Mouse (Mus musculus) right cerebral cortex, postnatal 25 days (tissue): ENCODE results near the gene Sost.

Source experiments
- DNase-seq: peaks from one replicate; pipeline ENCODE4 v3.0.0; 2022

Sost gene

DNA sequence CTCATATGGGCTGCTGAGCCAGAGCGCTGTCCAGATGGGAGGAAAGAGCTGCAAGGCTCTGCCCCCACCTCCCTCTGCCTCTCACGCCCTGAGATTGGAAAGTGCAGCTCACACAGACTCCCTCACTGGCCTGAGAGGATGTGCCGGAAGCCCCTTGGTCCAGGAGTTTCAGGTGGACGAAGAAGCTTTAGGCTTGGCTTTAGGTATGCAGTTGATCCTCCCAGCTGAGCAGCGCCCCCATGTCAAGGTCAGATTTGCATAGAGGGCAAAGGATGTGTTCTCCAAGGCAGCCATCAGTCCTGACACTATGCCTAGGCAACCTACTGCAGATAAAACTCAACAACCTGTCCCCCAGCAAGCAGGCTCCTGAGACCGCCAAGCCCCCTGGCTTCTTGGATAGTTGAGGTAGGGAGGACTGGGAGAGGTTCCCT lies 16.2 kb upstream of the Sost start:
- no peak for DNase-seq

DNA sequence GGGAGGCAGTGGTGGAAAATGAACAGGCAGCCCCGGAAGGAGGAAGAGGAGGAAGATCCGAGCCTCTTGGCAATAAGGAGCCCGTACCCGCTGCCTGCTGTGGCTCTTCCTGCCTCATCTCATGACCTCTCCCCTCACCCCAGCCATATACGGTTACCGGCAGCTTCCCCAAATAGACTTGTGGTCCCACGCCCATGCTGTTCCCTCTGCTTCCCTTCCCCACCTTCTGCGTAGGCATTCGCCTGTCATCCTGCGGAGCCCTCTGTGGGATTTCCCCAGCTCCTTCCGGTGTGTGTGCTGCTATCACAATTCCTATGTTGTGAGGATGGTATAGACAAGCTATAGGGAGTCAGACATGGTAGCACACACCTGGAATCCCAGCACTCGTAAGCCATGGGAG lies 15.0 kb upstream of the Sost start:
- DNase-seq = peak; percentile 37

DNA sequence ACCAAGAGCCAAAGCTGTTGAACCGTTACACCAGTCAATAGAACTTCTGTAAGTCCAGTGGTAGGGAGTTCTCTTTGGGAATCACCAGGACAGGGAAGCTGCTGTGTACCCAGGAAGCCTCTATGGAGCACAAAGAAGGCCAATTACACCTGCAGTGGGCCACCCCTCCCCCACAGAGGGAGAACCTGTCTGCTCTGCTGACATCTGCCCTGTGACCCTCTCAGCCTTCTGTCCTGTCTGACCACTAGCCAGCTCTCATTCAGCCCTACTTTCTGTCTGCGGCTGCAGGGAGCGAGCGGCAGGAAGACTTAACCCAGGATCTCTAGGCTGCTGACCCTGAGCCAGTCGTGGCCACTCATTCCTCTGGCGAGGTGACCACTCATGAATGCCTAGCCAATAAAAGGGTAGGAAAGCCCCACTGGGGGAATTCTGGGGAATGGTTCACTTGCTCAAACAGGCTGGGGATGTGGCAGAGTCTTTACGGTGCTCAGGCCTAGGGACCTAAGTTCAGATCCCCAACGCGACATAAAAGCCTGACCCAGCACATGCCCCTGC lies 13.9 kb upstream of the Sost start:
- DNase-seq = no peak

DNA sequence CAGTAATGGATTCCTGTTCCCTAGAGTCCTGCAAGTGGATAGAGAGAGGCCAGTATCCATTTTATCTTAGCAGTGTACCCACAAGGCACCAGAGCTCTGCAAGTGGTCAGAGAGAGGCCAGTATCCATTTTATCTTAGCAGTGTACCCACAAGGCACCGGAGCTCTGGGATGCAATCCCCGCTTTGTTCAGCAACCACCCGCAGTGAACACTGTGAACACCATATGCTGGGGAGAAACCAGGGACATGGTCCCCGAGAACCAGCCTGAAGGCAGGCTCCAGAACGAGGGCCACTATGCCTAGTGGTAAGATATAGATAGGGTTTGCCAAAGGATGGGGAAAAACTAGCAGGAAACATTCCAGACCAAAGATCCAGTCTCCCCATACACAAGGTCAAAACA lies 12.3 kb upstream of the Sost start:
- DNase-seq = no peak

DNA sequence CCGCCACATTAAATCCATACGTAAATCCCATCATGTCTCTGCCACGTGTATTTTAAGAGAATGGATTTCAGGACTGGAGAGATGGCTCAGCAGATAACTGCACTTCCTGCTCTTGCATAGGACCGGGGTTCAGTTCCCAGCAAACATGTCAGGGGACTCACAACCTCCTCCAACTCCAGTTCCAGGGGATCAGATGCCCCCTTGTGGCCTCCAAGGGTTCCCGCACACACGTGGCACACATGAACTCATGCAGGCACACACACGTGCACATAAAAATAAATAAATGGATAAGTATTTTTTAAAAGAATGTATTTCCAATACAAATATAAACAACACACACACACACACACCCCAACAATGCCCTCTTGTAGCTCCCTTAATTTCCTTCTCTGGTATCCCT lies 10.1 kb upstream of the Sost start:
- DNase-seq = no peak

DNA sequence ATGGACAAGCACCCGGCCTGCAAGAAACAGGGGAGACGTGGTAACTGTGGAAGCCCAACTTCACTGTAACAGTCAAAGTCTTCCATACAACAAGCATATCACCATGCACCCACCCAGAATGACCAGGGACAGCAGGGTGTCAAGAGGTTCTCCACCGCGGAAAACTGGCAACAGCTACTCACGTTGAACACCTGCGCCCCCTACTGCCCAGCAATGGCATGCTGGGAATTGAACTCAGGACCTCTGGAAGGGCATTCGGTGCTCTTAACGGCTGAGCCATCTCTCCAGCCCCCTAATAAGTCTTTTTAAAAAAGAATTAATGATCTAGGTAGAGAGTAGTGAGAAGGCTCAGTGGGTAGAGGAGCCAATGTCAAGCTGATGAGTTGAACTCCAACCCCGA lies 8.1 kb upstream of the Sost start:
- no peak for DNase-seq

DNA sequence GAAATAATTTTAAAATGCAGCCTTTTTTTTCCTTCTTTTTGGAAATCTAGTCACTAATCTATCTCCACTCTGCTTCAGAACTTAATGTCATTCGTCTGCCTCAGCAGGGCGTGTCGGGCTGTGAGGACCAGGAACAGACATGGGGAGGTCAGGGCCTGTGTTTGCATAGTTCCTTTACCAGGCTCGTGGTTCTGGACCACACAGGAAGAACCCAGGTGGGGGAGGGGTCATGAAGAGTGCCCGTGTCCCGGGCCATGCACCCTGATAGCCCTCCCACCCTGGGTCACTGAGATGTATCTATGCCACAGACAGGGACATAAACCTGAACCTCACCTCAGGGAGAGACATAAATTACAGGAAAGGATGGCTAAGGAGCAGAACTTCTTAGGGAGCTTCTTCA lies 7.4 kb upstream of the Sost start:
- no peak for DNase-seq

DNA sequence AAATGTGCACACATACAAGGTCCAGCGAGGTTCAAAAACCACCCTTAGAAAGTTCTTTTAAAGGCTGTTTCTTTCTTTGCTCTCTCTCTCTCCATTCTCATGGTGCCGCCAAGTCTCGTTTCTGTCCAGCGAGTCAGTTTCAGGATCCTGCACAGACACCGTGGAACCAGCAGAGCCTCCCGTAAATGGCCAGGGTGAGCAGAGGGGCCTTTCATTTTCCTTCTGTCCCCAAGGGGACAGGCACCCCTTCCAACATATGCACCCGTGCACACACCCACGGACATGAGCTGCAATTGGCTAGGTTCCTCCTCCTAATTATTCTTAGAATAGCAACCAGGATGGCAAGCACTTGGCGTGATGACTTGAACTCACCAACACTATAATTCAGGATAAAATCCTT lies 6.7 kb upstream of the Sost start:
- no peak for DNase-seq

DNA sequence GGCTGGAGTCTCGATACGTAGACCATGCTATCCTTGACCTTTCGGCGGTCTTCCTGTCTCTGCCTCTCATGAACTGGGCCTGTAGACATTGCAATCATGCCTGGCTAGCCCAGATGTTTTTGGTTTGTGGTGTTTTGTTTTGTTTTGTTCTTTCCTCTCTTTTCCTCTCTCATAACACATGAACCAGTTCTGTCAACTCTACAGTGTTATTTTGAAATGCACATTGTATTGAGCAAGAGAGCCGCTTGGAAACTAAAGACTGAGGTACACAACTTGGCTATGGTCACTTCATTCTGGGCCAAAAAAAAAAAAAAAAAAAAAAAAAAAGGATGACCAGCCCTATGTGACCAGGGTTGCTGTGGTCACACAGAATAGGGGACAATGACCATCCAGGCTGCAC lies 5.8 kb upstream of the Sost start:
- no peak for DNase-seq

DNA sequence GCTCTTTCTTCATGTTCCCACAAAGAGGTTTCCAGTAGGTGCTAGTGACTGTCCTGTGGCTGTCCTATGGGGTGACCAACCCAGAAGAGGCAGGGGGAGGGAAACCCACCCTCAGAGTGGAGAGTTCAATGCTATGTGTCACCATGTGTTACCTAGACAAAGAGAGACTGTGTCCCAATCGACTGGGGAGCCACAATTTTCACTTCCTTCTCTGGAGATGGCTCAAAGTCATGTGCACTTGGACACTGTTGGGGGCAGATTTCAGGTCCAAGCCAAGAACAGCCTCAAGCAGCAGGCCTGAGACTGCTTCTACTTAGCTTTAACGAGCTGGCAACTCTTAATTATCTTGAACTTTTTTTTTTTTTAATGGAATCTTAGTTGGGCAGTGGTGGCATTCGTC lies 5.3 kb upstream of the Sost start:
- no peak for DNase-seq

DNA sequence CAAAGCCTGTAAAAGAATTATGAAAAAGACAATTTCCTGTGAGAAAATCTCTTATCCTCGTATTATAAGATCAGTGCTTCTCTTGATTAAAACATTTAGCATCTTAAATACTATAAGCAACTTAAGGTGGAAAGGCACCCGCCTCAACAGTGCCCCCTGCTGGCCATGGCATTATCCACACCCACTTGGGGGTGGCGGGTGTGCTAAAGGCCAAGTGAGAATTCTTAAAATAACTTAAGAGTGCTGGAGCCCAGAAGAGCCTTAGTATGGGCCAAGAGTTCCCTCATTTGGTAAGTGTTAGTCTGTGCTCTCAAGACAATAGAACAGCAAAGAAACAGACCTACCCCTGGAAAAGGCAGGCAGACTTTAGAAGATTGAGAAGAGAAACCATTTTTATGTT lies 4.6 kb upstream of the Sost start:
- DNase-seq = no peak

DNA sequence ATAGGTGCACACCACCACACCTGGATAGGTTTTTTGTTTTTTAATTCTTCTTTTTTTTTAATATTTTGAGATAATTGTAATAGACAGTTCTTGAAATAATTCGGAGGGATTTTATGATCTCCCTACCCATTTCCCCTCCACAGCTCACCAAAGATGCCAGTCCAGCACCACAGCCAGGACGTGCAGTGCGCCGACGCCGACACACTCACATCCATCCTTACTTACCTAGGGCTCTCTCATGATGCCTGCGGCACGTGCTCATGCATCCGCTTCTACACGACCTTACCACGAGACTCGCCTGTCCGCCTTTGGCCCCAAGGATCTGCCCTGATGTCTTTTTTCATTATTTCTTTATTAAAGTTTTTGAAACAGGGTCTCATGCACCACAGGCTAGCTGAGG lies 3.0 kb upstream of the Sost start:
- no peak for DNase-seq

DNA sequence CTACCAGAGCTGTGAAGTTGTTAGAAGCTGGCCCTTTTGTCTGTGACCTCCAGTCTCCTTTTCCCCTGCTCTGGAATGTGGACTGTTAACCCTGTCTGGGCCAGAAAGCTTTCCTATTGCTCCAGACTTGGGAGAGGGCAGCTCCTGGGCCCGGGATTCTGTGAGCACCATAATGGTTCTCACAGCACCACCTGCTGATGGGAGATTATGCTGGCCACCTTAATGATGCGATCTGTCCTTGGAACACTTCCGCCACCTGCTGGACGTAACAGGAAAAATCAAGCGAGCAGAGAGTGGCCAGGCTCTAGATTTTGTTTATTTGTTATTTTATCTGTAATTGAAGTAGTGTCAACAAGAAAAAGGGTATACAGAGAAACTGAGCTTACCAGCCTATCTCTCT lies 2.0 kb upstream of the Sost start:
- DNase-seq = peak; percentile 79

DNA sequence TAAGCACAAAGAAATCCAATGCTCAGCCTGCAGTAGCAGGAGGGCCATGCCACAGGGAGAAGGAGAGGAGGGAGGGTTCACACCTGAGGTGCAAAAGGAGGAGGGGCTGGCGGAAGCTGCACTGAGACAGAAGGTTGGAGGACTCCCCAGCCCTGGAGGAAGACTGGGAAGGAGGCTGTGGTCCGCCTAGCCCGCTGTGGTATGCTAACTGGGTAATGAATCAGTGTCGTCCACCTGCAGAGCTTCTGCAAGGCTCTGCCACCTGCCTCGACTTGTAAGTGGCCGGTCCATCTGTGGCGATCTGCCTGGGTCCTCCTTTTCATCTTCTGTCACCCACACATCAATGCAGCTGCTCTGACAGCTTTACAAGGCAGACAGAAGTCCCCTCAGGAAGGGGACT lies 1.5 kb upstream of the Sost start:
- no peak for DNase-seq

DNA sequence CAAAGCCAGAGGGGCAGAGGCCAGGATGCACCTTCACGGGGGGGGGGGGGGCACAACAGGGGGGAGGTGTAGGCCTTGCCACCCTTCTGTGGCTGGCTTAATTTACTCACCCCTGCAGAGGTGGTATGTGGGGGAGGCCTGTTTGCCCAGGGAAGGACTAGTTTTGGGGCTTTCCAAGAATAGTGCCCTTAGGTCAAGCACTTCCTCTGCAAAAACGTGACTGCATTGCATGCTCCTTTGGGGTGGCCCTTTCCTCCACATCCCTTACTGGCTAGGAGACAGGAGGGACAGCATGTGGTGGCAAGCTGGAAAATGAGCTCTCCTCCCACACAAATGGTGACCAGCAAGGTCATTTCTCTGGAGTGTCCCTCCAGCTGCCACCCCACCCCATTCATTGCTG lies 1.3 kb downstream of the Sost start:
- no peak for DNase-seq

DNA sequence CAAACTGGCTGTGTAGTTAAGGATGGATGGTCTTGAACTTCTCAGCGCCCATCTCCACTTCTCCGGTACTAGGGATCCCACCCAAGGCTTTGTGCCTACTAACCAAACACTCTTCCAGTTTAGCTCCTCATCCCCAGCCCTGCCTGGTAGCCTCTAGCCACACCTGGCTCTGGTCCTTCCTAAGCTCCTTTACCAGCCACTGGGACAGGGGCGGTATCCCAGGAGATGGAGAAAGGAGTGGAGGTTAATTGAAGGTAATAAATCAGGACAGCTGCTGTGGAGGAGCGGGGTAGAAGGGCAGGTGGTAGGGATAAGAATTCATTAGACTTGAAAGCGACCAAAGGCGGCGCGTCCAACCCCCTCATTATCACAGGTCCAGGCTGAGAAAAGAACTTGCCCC lies 2.2 kb downstream of the Sost start:
- no peak for DNase-seq

DNA sequence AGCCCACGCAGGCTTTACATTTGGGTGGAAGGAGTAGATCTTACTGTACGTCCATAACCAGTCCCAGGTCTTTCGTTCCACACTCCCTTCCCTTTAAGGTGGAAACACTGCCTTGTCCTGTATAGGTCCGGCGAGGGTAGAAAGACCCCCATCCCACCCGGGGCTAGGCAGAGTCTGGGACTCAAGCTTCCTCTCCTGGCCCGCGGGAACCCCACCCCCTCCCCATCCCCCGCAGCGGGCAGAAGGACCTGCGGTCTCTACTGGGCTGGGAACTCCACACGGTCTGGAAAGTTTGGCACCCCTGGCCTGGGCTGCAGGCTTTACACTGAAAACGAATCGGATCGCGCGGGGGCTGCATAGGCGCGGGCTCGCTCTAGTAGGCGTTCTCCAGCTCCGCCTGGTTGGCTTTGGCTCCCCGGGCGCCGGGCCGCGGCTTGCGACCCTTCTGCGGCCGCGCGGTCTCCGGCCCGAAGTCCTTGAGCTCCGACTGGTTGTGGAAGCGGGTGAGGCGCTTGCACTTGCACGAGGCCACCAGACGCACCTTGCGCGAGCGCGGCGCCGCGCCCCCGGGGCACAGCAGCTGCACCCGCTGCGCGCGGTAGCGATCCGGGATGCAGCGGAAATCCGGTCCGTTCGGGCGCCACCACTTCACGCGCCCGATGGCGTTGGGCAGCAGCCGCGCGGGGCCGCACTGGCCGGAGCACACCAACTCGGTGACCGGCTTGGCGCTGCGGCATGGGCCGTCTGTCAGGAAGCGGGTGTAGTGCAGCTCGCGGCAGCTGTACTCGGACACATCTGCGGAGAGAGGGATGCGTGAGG lies 3.1 kb downstream of the Sost start:
- DNase-seq = no peak

DNA sequence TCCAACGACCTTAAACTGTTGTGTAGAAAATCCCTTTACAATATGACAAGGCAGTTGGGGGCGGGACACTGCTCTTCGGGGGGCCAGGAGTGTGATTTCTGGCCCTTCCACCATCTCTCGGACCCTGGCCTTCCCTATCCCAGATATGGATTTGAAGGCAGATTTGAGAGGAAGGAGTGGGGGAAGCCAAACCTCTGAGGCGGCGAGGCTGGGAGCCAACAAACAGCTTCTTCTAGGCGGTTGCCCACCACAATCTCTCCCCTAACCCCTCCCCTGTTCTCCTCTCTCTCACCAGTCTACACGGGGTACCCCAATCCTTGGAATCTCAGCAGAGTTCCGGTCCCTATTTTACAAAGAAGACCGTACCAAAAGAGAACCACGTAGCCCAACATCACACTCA lies 3.8 kb downstream of the Sost start:
- DNase-seq = no peak

DNA sequence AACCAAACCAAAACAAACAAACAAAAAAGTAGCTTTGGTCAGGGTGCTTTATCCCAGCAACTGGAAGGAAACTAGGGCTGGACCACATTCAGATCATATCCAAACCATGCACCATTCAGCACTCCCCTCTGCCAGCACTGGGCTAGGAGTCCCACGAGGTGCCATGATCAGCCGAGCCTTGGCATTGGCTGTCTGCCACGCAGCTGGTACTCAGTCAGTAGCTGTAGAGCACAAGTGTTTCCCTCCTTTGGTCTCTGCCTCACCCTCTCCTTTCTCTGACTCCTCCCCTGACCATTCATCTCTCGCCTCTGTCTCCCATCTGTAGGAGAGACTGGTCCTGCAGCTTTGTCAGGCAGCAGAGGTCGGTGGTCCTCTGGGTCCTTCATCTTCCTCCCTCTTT lies 9.3 kb downstream of the Sost start:
- DNase-seq = no peak

DNA sequence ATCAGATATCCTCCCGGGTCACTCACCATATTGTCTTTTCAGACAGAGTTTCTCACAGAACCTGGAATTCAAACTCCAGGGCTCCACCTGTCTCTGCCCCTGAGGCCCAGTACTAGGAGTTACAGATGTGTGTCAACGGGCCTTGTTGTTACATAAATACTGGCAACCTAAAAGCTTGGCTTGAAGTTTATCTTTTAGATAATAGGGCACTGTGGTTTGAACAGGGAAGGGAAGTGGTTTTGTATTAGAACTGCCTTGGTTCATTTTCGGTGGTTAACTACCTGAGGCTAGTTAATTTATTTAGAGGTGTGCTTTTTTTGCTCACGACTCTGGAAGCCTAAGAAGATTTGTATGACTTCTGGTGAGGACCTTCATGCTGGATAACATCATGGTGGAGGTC lies 13.4 kb downstream of the Sost start:
- DNase-seq = no peak

DNA sequence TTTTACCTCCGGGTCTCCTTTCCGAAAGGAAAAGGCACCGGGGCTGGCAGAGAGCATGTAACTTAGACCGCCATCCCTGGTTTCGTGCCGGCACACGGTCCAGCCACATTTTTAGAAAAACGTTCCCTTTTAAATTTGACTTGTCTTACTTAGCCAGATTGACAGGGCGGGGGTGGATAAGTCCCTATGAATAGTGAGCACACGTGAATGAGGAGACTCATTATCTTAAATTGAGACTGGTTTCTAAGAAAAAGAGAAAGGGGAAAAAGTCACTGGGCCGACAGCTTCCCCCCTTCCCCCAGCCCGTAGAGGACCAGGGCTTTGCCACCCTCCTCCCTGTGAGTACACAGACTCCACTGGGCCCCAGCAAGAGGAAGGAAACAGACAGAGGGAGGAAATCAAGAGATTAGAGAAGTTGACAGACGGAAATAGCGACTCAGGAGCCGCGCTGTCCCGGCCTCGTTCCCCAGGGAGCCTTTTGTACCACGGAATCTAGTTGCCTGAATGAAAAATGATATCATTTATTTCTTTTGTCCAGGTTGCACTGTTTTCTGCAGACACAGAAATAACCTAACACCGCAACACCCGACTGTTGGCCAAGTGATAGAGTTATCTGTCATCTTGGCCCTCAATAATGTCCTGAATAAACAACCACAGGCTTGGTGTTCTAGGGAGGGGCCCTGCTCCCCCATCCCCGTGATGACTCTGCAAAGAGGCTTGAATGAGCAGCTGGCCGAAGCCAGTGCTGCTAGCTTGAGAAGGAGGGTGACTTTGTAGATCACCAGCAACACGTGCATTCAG lies 14.1 kb downstream of the Sost start:
- DNase-seq = no peak

DNA sequence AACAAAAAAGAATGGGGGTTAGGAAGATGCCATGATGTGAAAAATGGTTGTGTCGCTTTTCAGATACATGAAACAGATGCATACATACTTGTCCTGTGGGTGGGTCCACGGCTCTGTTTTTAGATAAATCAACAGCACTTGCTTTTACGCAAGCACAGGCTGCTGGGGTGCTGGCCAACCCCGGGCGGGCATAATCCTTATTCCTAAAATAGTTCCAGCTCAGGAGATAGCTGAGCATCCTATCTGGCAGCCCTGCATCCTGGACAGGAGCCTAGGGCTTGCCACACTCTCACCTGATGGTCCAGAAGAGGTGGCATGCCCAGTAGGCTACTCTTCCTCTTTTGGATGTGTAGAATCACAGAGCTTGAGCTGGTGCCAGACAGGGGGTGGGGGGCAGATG lies 16.8 kb downstream of the Sost start:
- no peak for DNase-seq

DNA sequence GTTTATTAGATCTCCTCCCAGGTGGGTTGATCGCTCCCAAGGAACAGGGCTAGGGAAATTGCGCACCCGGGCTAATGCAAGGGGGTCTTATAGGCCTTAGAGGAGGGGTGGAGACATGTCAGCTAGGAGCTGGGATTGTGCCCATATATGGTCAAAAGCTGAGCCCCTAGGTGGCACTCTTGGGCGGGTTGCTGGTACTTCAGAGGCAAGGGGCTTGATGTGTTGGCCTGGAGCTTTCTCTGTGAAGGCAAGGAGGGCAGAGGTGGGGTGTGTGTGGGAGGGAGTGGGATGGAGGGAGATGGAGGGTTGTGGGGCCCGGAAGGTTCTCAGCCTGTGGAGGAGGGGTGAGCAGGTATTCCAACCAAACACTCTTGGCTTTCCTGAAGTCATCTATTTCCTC lies 20.3 kb downstream of the Sost start:
- no peak for DNase-seq

DNA sequence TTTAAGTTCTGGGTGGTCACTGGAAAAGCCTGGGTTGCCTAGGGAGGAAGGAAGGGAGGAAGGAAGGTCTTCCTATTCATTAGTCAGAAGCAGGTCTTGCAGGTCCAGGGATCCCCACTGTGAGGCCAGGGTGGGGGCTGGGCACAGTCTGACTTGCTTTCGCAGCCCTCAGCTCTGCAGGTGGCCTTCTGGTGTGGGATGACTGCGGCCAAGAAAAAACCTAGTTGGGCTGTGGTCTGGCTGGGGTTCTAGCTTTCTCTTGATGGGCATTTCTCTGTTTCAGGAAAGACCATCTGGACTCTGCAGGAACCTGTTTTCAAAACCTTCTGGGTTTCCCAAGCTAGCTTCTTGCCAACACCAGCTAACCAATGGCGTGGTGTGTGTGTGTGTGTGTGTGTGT lies 23.8 kb downstream of the Sost start:
- DNase-seq = no peak
